Comparison of ENCODE assay signal across 15 mouse cellular contexts in the genomic region with DNA sequence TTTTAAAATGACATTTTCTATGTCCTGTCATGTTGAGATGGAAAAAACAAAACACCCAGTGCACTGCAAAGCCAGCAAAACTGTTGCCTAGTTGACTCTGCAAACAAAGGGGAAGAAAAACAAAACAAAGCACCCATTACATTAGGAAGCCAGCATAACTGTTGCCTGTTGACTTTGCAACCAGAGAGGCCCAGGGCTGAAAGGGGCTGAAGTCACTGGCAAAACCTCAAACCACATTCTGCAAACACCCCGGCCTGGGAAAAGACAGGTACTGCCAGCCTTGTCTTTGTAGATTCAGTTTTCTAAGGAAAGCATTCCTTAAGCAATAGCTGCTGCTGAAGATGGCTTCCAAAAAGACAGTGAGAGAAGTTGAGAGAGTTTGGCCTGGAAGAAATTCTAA.
"Had no signal": no experiment of that assay in that cellular context is flagged by ENCODE, and none has a peak within 500 bp of the region (broad histone marks: within the 10 kb centered on the region; RNA-seq: fewer than 3 reads in every experiment).

No protein-coding gene starts in this region.

- ATAC-seq: midbrain, embryonic 13.5 days; midbrain, embryonic 15.5 days had no signal

- H3K4me1 ChIP-seq: megakaryocyte, embryonic 14.5 days; midbrain, embryonic 13.5 days; midbrain, embryonic 15.5 days; neural tube, embryonic 12.5 days; stomach, embryonic 15.5 days had no signal

- H3K4me3 ChIP-seq: megakaryocyte, embryonic 14.5 days; midbrain, embryonic 13.5 days; midbrain, embryonic 15.5 days; neural tube, embryonic 12.5 days; stomach, embryonic 15.5 days had no signal

- DNase-seq: lung, embryonic 14.5 days; lung, postnatal 14 days; right cerebral cortex, postnatal 14 days; thymus, adult 2 months; thymus, postnatal 25 days; thymus, postnatal 4 days had no signal

- H3K27me3 ChIP-seq: megakaryocyte, embryonic 14.5 days; midbrain, embryonic 13.5 days; midbrain, embryonic 15.5 days; neural tube, embryonic 12.5 days; stomach, embryonic 15.5 days had no signal

- H3K27ac ChIP-seq: liver, embryonic 14.5 days; macrophage; midbrain, embryonic 13.5 days; midbrain, embryonic 15.5 days; neural tube, embryonic 12.5 days; stomach, embryonic 15.5 days; stomach, postnatal 0 days had no signal

- H3K36me3 ChIP-seq: midbrain, embryonic 13.5 days; midbrain, embryonic 15.5 days; neural tube, embryonic 12.5 days; stomach, embryonic 15.5 days had no signal

- H3K9ac ChIP-seq: liver, embryonic 14.5 days; lung, embryonic 14.5 days; midbrain, embryonic 13.5 days; midbrain, embryonic 15.5 days; neural tube, embryonic 12.5 days; stomach, embryonic 15.5 days had no signal

- H3K9me3 ChIP-seq: megakaryocyte, embryonic 14.5 days; midbrain, embryonic 13.5 days; midbrain, embryonic 15.5 days; neural tube, embryonic 12.5 days; stomach, embryonic 15.5 days had no signal

- H3K4me2 ChIP-seq: lung, embryonic 14.5 days; midbrain, embryonic 11.5 days; midbrain, embryonic 13.5 days; midbrain, embryonic 15.5 days; neural tube, embryonic 12.5 days; stomach, embryonic 15.5 days had no signal
